Mouse (Mus musculus): Measurements from ENCODE around the gene Nav3.

- TF ChIP-seq CTCF (IDR thresholded peaks at IDR 0.05; ENCODE audit: extremely low read depth, insufficient read length, insufficient replicate concordance, low read depth, low read length) (no peak), POLR2A (IDR thresholded peaks at IDR 0.05; ENCODE audit: low read depth, low read length) (no peak)
Measured at GRCm38 (mm10) chr10:109976351-109976750, 479.7 kb downstream of the Nav3 start.
